Mouse (Mus musculus) NIH3T3 (cell line): Measurements from ENCODE around the gene Tmem8b.

Source experiments
- DNase-seq: peaks from one replicate; pipeline ENCODE4 v3.0.0-alpha.2; 2012; ENCODE audit warnings: low read depth

Gene Tmem8b

DNA sequence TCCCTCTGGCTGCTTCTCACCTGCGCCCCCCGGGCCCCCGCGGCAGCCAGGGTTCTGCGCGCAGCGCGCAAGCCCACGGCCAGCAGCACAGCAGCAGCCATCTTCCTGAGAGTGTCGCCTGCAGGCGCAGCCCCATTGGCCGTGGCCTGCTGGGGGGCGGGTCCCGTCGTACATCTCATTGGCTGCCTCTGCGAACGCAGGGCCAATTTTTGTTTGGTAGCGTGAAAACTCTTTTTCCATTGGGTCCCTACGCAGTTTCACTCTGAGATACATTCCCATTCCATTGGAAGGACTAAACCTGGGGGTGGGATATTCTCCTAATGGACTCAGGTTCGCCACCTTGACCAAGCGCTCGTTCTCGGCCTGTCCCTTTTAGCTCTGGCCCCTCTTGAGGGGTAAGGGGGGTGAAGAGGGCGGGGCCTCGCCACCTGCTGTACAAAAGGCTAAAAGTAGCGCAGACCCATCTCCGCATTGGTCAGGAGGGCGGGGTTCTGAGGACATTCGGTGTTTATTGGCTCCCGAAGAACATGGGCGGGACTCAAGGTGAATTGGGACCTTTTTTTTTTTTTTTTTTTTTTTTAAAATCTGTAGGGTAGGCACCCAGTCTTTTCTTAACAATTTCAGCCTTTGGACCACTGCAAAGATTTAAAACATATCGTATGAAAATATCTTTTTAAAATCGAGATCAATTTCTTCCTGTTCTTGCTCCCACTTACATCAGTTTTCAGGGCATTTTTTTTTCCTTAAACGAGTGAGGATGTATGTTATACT is 12.2 kb upstream of the Tmem8b start, which contains the start of gene Hint2:
Hint2 (minus strand) TSS at position 128 of the 771 bp plus-strand sequence.
- DNase-seq, result peak; percentile 95

DNA sequence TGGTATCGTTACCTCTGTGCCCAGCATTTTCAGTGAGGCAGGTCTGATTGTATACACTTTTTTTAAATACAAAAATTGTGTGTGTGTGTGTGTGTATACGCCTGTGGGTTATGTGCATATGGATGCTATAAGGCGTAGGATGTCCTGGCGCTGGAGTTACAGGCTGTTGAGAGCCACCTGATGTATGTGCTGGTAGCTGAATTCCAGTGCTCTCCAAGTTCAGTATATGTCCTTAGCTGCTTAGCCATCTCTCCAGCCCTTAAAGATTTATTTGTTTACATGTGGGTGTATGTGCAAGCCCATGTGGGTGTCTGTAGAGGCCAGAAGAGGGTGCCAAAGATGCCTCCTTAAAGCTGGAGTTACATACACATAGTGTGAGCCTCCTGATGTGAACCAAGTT is 11.6 kb upstream of the Tmem8b start:
- peak; percentile 26 for DNase-seq

DNA sequence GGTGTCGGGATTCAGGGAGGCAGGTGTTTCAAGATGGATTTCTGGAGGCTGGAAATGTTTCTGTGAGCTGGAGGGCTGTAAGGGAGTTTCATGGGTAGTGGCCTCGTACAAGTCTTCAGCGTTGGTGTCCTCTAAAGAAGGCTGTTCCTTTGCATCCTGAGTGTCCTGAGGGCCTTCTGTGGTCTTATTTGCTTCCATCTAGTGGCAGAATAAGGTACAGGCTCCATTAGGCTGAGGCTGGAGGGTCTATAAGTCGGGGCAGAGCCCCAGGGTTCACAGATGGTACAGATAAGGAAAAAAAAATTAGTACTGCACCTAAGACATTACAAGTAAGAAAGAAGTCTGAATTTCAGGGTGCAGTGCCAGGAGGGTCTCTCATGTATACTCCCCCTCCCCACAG is 2.4 kb upstream of the Tmem8b start:
- DNase-seq, result peak; percentile 44

DNA sequence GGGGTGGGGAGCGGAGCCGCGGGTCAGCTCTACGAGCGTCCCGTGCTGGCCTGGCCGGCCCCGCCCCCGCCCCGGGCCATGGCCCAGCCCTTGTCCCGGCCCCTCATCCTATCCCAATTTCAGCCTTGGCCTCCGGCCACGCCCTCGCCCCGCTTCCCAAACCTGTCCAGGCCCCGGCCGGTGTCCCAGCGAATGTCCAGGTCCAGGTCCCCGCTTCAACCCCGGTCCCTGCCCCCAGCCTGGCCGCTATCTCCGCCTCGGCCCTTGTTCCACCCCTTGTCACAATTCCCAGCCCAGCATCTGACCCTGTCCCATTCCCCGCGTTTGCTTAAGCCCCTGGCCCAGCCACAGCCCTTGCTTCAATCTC is 640 bp downstream of the Tmem8b start:
- DNase-seq, result no peak

DNA sequence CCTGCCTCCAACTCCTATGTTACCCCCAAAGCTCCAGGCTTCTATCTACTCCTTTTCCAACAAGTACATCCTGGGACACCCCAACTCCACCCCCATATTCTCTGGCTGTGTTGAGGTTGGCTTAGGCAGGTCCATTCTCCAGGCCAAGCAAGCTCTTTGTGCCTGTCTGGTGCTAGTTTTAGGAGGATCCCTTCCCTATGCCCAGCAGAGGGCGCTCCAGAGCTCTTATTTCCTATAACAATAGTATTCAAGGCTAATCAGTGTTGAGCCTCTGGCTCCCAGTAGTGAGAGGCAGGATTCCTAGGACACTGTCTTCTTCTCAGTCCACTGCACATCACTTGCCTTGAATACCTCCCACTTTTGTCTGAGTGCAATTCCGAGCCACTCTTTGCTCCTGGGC is 3.3 kb downstream of the Tmem8b start:
- peak; percentile 95 for DNase-seq

DNA sequence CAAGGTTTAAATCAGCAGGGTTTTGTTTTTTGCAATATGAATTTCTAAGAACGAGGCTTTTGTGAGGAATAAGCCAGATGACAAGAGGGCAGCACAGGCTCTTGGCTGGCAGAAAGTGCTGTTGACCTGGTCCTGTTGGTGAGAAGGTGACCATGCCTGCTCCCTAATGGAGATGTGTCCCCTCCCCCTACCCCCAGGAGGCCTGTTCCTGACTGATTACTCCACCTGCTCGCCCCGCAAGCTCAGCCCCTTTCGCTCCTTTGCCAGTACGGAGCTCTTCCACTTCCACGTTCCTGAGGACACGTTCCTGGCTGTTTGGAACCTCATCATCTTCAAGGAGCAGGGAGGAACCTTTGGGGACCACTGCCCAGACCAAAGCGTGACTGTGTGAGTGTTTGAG is 4.9 kb downstream of the Tmem8b start:
- no peak for DNase-seq

DNA sequence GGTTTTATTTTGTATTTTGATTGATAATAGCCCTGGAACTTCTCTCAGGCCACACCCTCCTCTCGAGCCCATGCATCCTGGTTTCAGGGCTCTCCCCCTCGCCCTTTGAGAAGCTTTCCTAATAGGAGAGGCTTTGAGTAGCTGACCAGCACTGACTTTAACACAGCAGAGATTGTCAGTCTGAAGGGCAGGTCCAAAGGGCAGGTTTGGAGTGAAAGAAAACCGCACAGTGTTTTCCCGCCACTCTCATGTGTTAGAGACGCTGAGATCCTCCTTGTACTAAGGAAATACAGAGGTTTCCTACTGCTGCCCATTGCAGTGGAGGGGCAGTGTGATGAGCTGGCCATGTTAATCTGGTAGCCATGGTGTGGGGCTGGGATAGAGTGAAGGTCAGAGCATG is 6.2 kb downstream of the Tmem8b start:
- DNase-seq, result no peak

DNA sequence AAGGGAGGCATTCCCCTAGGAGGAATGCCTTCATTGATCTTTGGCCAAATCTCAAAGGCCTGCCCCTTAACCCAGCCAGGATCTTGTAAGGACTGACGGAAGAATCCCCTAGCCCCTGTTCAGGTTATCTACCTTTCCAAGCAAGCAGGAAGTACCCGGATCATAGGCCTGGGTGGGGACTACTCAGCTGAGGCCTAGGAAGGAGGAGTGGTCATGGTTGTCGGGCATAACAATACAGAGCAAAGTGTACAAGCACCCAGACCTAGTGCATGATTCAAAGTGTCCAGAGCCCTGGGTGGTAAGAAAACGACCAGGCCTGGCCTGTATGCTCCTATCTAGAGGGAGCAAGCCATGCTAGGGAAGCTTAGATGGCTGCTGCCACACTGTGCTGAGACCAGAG is 6.8 kb downstream of the Tmem8b start:
- no peak for DNase-seq

DNA sequence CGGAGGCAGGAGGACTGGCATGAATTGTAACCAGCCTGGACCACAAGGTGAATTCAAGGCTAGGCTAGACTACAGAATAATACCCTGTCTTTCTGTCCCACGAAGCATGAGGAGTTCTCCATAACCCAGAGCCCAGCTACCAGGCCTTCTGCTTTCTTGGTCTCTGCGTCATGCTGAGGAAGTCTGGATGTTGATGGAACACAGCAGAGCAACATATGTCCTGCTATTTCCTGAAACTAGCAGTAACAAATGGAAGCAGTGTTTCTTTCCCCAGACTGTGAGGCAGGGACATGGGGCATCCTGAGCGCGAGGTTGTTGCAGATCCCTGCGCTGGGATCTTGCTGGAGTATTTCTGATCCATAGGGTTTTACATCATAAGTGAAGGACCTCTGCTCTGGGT is 9.8 kb downstream of the Tmem8b start:
- no peak for DNase-seq

DNA sequence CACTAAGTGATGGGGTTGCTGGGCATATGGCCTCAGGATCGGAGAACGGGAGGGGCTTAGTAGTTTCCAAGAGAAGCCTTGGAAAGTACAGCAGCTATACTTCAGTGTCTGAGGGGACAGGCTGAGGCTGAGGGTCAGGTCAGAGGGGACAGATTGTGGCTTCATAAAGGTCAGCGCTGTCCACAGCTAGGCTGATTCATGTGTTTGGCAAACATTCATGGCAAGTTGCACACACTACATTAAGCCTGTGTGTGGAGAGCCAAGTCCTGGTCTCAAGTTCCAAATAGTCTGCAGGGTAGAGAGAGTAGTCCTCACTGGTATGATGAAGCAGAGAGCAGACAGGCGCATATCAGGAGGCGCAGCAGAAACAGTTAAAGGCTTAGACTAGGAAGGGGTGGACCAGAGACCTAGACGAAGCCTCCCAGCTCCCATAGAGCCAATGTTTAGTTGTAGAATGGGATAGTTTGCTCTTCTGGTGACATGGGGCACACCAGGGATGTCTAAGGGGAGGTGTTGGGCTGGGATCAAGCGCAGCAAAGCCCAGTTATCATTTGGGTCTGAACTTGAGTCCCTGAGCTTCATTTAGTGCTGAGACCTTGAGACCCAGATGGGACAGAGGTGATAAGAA is 10.8 kb downstream of the Tmem8b start:
- peak; percentile 84 for DNase-seq

DNA sequence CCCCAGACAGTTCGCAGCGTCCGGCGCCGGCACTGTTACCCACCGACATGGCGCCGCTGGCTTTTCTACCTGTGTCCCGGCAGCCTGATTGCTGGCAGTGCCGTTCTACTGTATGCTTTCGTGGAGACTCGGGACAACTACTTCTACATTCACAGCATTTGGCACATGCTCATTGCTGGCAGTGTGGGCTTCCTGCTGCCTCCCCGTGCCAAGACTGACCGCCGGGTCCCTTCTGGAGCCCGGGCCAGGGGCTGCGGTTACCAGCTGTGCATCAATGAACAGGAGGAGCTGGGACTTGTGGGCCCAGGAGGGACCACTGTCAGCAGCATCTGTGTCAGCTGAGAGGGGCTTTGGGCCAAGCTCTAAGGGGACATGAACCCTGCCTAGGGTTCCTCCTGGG is 21.2 kb downstream of the Tmem8b start:
- no peak for DNase-seq

DNA sequence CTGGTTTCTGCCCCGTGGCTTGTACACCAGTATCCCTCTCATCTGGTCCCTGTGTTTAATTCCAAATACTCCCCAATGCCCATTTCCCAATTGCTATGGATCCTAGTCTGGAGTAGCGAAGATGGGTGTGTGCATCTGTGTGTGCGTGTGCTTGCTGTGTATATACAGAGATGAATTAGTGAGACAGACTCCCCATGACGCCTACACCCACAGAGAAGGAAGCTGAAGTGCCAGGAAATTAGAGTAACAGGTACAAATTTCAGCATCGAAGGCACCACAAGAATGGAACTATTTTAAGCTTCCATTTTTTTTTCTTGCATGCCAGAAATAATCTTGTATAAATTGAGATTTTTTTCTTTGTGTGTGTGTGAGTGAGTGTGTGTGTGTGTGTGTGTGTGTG is 22.3 kb downstream of the Tmem8b start:
- no peak for DNase-seq

DNA sequence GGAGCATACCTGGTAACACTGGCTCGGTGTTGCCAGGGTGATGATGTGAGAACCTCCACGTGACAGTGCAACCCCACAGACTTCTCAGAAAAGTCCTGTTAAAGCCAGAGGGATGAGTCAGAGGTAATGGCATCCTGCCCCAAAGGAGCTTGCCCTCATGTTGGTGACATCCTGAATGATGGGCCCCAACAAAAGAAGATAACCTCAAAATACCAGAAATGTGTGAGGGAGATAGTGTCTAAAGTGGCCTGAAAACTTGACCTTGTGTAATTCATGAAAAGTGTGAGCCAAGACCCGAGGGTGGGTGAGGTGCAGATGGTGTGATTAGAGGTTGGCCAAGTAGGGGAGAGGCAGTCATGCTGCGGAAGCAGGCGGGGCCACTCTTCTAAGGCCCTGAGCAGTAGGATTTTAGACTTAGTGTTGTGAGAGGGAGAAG is 25.1 kb downstream of the Tmem8b start:
- peak; percentile 77 for DNase-seq

DNA sequence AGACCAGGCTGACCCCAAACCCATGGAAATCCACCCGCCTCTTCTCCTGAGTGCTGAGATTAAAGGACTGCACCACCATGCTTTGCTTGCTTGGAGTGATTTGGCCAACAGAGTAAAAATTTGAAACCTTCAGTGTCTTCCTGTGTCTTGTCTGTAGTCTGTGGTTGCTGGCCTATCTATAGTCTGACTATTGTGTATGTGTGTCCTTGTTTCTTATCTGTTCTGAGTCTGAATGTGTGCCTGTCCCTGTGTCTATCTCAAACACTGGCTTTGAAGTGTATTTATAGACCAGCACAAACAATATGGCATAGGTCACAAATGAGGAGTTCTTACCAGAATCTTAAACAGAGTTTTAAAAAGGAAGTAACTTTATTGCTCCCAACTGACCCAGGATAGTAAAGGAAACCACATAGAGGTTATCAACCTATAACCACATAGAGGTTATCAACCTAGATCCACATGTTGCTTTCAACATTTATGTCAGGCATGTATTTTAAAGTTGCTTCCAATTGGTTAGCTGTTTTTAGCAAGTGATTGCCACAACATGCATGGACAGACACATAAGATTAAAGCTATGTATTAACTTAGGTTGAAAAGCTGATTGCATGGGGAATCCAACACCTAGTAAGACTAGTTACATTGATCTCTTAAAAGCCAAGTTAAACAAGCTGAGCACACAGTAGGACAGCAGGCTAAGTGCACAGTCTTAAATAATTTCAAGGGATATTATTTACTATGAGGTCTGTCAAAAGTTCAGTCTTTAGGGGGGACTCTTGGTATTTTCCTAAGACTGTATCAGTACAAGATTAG is 25.9 kb downstream of the Tmem8b start:
- DNase-seq, result no peak

DNA sequence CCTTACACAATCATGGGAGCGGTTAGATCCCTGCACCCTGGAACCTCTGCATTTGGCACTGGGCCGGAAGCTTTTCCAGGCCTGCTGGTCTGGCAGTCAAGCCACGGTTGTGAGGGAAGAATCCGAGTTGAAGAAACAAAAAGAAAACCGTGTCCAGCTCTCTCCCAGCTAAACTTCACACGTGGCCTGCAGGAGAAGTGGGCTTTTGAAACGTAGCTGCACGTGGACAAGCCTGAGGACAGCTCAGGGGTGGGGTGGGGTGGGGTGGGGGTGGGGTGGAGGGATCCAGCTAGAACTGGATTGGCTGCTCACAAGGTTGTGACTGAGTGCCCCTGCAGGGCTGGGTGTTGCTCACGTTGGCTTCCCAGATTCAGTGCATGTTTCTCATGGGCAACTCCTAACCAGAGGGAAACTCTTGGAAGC is 26.5 kb downstream of the Tmem8b start:
- DNase-seq, result peak; percentile 44

DNA sequence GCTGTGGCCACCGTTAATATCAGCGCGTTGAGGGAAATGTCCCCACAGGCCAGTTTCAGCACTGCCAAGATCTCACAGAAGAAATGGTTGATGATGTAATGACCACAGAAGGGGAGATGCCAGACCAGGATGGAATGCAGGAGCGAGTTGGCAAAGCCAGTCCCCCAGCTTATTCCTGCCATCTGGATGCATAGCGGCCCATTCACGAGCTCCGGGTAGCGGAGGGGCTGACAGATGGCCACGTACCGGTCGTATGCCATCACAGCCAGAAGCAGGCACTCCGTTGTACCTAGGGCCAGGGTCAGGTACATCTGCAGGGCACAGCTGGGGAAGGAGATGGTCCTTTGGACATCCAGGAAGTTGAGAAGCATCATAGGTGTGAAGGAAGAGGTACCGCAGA is 27.8 kb downstream of the Tmem8b start:
- no peak for DNase-seq

DNA sequence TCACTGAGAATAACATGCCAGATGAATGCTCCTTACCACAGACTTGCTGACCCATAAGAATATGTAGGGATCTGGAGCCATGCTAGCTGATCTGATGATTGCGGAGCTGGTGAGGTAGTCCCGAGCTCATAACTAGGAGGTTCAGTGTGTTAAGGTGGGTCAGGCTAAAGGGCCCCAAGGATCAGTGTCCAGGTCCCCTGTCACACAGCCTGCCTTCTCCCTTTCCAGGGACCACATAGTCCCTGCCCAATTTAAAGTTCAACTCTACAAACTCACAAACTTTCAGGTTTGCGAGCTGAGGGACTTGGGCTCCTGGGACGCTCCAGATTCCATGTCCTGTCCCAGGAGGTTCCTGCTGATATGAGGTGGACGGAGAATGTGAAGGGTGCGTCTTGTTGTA is 31.9 kb downstream of the Tmem8b start, which contains the start of gene Olfr70:
Olfr70 (minus strand) TSS at position 101 of the 400 bp plus-strand sequence.
- DNase-seq, result no peak

DNA sequence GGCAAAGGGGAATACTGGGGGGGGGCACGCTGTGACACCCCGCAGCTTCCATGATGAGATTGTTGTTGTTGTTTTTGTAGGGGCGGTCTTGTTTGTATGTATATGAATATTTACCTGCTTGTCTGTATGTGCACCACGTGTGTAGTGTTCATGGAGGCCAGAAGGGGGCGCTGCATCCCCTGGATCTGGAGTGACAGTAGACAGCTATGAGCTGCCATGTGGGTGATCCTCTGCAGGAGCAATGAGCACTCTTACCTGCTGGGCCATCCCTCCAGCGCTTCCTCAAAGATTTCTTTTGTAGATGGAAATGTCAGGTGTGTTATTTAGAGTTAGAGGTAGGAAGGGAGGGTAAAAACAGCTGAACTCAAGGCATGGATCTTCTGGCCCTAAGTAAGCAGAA is 34.7 kb downstream of the Tmem8b start:
- no peak for DNase-seq

DNA sequence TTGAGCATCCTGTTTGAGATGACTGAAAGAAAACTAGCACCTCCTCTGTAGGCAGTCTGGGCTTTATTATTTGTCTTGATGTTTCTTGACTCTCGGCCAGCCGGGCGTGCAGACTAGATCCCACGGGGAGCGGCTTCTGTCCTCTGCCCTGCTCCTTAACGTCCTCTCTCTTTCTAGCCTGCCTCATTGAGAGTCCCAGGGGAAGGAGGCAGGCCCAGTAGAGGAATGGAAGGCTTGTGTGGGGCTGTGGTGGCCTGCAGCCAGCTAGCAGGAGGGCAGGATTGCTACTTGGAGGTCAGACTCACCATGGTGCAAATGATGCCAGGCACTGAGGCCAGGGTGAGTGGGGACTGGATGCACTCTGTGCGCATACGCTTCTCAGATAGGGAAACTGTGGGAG is 35.1 kb downstream of the Tmem8b start:
- no peak for DNase-seq

DNA sequence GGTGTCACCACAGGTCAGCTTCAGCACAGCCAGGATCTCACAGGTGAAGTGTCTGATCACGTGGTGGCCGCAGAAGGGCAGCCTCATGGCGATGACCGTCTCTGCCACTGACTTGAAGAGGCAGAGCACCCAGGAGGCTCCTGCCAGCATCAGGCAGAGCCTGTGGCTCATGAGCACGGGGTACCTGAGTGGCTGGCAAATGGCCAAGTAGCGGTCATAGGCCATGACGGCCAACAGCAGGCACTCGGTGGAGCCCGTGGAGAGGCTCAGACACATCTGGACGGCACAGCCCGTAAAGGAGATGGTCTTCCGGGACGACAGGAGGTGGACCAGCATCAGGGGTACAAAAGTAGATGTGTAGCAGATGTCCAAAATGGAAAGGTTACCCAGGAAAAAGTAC is 37.2 kb downstream of the Tmem8b start:
- DNase-seq, result no peak

DNA sequence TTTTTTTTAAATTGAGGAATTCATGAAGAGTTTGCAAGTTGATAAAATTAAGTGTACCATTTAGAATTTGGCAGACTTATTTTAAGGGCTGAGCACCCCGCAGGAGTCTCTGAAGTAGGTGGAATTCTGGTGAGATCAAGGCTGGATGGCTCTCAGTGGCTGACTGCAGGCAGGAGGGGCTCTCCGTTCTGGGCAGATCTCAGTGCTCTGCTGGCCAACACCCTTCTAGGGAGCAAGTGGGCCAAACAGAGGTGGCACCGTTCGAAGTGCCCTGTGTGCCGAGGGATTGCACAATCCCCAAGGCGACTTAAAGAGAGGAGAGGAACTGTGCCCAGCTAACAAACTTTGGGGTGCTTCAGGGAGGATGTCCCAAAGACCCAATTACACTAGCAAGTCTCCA is 41.1 kb downstream of the Tmem8b start, which contains the start of gene Olfr71:
Olfr71 (minus strand) TSS at position 387 of the 400 bp plus-strand sequence.
- no peak for DNase-seq

DNA sequence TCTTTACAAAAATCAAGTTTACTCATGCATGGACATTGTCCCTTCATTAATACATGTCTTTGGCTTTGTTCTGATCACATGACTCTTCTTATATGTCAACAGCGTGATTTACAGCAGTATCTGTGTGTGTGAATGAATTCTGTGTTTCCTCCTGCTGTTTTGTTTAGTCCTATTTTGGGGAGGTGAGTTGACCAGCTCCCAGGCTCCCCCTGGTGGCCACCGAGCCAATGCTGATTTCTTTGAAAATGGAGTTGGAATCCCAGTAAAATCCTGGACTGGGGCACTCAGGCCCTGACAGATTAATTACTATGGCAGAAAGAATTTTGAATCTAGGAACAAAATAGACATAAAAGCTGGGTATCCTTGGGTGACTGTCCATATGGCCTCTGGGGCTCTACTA is 43.0 kb downstream of the Tmem8b start:
- DNase-seq, result peak; percentile 87
